In the genomic region with DNA sequence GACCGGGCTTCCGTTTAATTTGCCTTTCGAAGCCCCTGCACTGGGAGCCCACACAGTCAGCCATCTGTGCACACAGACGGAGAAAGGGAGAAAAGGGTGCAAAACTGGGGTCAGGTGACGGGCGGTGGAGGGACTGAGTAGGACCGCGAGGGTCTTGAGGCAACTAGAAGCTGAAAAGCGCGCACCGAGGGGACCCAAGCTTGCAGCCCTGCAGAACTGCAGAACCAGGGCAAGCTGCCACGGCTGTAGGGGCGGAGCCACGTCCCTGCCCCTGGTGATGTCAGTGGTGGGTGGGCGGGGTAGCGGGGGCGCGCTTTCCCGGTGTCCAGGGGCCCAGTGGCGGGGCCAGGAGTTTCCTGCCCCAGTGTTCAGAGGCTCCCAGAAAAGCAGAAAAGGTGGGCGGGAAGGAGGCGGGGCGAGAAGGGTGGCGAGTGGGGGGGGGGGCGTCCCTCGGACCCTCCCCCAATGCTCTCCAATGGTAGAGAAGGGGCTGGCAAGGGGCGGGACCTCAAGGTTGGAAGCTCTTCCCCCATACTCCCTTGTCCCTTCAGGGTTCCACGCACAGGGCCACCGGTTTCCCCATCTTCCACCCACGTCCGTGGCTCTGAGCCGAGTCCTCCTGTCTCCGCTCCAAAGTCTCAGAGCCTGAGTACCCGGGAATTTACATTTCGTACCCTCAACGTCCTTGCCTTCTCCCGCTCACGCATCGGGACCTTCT, we compare ENCODE assay signal across 8 mouse cellular contexts. TPM values are rescaled to one million over a fixed set of nuclear protein-coding genes. Genes with fewer than 3 reads are reported as not detected.
DNase-seq lines count a peak whose midpoint lies in the region; ATAC-seq lines count a peak whose summit lies in the region.

No protein-coding gene starts in this region.

- ATAC-seq in kidney, embryonic 16.5 days (ENCODE audit: low FRiP score, low TSS enrichment), result peak; percentile 94
- peak; percentile 85 for ATAC-seq in heart, embryonic 16.5 days (replicated peaks; ENCODE audit: extremely low read depth, insufficient read depth, low FRiP score)

- peak overlapping the region; percentile 43 for H3K4me3 ChIP-seq in kidney, embryonic 16.5 days (ENCODE audit: low read length)
- H3K4me3 ChIP-seq in heart, embryonic 16.5 days (ENCODE audit: low read length), result peak overlapping the region; percentile 61
- H3K4me3 ChIP-seq in limb, embryonic 10.5 days, result peak overlapping the region; percentile 55

- H3K27ac ChIP-seq in kidney, embryonic 16.5 days (ENCODE audit: low read length), result no peak overlapping the region
- no peak overlapping the region for H3K27ac ChIP-seq in heart, embryonic 16.5 days (ENCODE audit: low read length)
- peak overlapping the region; percentile 90 for H3K27ac ChIP-seq in limb, embryonic 10.5 days

- H3K9ac ChIP-seq in kidney, embryonic 16.5 days (replicated peaks; ENCODE audit: low read length), result peak overlapping the region; percentile 45; the same call in 1 of the 2 replicates
- peak overlapping the region; percentile 67 for H3K9ac ChIP-seq in heart, embryonic 16.5 days (ENCODE audit: low read length)

- peaks cover 20% of the 10 kb centered on the region; the same call in 1 of the 2 replicates for H3K4me1 ChIP-seq in kidney, embryonic 16.5 days (ENCODE audit: insufficient read depth, low read length)
- peaks cover 19% of the 10 kb centered on the region for H3K4me1 ChIP-seq in heart, embryonic 16.5 days (ENCODE audit: control insufficient read depth, insufficient read depth, low read length)
- H3K4me1 ChIP-seq in limb, embryonic 10.5 days, result peaks cover 50% of the 10 kb centered on the region

- no peak for DNase-seq in kidney, adult 8-10 months
- DNase-seq in T-cell, adult 2 months (ENCODE audit: low spot score), result peak; percentile 14
- DNase-seq in embryo, embryonic 9.5 days (ENCODE audit: extremely low spot score), result peak; percentile 95
- DNase-seq in limb, embryonic 10.5 days (ENCODE audit: low spot score), result peak; percentile 96
- DNase-seq in naive thymus-derived CD4-positive, alpha-beta T cell, adult 2 months (ENCODE audit: low read depth), result peak; percentile 33
- peak; percentile 31 to 34 for DNase-seq in thymus, postnatal 10 days (ENCODE audit: low spot score in 2 of 2)

- H3K4me2 ChIP-seq in kidney, embryonic 16.5 days (replicated peaks; ENCODE audit: low read depth, low read length), result peak overlapping the region; percentile 69
- peak overlapping the region; percentile 94 for H3K4me2 ChIP-seq in heart, embryonic 16.5 days (ENCODE audit: low read depth, low read length)

- H3K27me3 ChIP-seq in kidney, embryonic 16.5 days (ENCODE audit: insufficient read depth, low read length), result peaks cover 59% of the 10 kb centered on the region
- peaks cover 36% of the 10 kb centered on the region for H3K27me3 ChIP-seq in heart, embryonic 16.5 days (ENCODE audit: control insufficient read depth, insufficient read depth, low read length)
- H3K27me3 ChIP-seq in limb, embryonic 10.5 days (ENCODE audit: low read depth, poor library complexity, severe bottlenecking), result peaks cover 45% of the 10 kb centered on the region

- under 1% methylated on average over 35 of the region's 39 CpGs for WGBS in kidney, embryonic 16.5 days
- 1% methylated on average over 36 of the region's 39 CpGs for WGBS in heart, embryonic 16.5 days
- under 1% methylated on average over 38 of the region's 39 CpGs for WGBS in limb, embryonic 10.5 days

- H3K36me3 ChIP-seq in kidney, embryonic 16.5 days (ENCODE audit: insufficient read depth, low read length), result no peaks in the 10 kb centered on the region
- H3K36me3 ChIP-seq in heart, embryonic 16.5 days (ENCODE audit: control insufficient read depth, insufficient read depth), result no peaks in the 10 kb centered on the region
- no peaks in the 10 kb centered on the region for H3K36me3 ChIP-seq in limb, embryonic 10.5 days

- H3K9me3 ChIP-seq in kidney, embryonic 16.5 days (ENCODE audit: low read length), result no peaks in the 10 kb centered on the region
- 0 out of 2 replicates have a peak, but pooled peaks cover 3% of the 10 kb centered on the region for H3K9me3 ChIP-seq in heart, embryonic 16.5 days (replicated peaks; ENCODE audit: control insufficient read depth, low read length)
- no peaks in the 10 kb centered on the region for H3K9me3 ChIP-seq in limb, embryonic 10.5 days (replicated peaks)

RNA-seq across cellular contexts. Expression of a gene that starts 1.1 kb away (rescaled TPM):
- 0.39 and 1.1 TPM in 2 replicates for polyA plus RNA-seq in kidney, embryonic 16.5 days (2015; fragmentation: Nextera tagmentation; extraction: Ambion mirVana)
- 2.6 and 2.8 TPM in 2 replicates for polyA plus RNA-seq in heart, embryonic 16.5 days (2015; fragmentation: Nextera tagmentation; extraction: Ambion mirVana)
- 0.60 and 0.91 TPM in 2 replicates for polyA plus RNA-seq in limb, embryonic 10.5 days (2016; fragmentation: Nextera tagmentation; extraction: Ambion mirVana)

Comparison
In these comparisons a context has a peak if more than half of its experiments do, and no peak if none do; other contexts are left out.
1. DNase-seq: peak in T-cell, adult 2 months (single experiment), embryo, embryonic 9.5 days (single experiment), limb, embryonic 10.5 days (single experiment), naive thymus-derived CD4-positive, alpha-beta T cell, adult 2 months (single experiment) and thymus, postnatal 10 days (2 of 2); none in kidney, adult 8-10 months (0 of 2).
2. Peak in every context shown above with its lines, with median percentiles within 50 percentile points of each other: H3K4me3 ChIP-seq.